Mouse (Mus musculus): ENCODE results near the gene Rps18. TPM values are rescaled to one million over a fixed set of nuclear protein-coding genes. Genes with fewer than 3 reads are reported as not detected.

Rps18 gene
- polyA plus RNA-seq, 1 experiment from 2014 or later = 1,499 TPM

DNA sequence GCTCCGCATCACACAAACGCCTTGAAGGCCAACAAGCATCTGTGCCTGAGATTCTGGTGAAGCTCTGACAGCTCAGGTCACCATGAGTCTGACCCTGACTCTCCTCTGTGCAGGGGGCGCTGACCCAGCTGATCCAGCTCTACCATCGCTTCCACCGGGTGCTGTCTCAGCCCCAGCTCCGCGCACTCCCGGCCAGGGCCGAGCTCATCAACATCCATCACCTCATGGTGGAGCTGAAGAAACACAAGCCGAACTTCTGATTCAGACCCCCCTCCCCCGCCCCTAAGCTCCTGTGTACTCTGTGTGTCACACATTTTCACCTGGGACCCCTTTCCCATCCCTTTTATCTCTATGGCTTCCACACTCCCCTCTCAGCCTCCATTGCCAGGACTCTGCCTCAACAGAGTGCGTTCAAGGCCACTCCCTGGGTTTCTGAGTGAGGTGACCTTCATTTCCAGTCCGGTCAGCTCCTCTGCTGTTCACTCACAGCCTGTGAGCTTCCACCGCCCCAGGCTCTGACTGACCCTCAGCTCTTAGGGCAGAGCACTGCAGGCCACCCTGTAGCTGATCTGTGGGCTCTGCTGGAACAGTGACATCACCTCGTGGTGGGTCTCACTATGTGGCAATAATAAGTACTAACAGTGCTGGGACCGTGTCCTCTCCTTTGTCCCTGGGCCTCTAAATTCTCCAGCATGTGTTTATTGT is 10.2 kb upstream of the Rps18 start:
- ATAC-seq (ENCODE audit: low read depth) = no peak
- 0 out of 2 replicates have a peak, but pooled peaks cover 3% of the 10 kb centered on the region for H3K4me1 ChIP-seq (replicated peaks)
- WGBS (ENCODE audit: insufficient replicate concordance) = 83% methylated on average over 16 of the region's 16 CpGs
- no peak overlapping the region for H3K4me2 ChIP-seq
- H3K27ac ChIP-seq = no peak overlapping the region
- no peak for DNase-seq
- H3K4me3 ChIP-seq (replicated peaks) = no peak overlapping the region
- no peaks in the 10 kb centered on the region for H3K27me3 ChIP-seq
- no peak overlapping the region for H3K9ac ChIP-seq
- H3K36me3 ChIP-seq = peaks cover 53% of the 10 kb centered on the region
- H3K9me3 ChIP-seq (replicated peaks) = no peaks in the 10 kb centered on the region

DNA sequence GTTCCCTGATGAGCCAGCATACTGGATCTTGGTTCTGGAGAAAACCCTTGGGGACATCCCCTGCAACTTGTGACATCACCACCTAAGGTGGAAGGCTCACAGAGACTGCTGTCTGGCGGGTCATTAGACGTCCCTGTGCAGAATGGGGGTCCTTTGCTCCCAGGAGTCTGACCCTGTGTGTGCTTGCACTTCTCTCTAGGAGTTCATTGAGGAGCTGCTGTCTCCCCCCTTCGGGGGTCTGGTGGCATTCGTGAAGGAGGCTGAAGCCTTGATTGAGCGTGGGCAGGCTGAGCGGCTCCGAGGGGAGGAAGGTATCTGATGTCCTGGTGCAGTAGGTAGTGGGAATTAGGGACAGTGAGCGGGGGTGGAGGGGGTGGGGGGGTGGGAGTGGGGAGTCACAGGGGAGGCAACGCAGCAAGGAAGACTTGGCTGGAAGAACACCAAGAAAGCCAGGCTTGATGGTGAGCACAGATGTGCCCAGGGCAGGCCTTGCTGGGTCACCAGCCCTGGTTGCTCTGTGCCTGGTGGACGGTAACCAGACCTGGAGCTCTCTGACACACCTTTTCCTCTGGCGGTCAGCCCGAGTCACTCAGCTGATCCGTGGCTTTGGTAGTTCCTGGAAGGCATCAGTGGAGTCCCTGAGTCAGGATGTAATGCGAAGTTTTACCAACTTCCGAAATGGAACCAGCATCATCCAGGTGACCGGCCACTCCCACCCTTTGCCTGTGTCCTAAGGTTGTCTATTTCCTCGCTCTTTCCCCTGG is 9.5 kb upstream of the Rps18 start:
- DNase-seq (no peak), ATAC-seq (ENCODE audit: low read depth) (no peak)
- Histone ChIP-seq H3K36me3 (peaks cover 60% of the 10 kb centered on the region), H3K9me3 (replicated peaks) (no peaks in the 10 kb centered on the region), H3K27me3 (no peaks in the 10 kb centered on the region), H3K27ac (no peak overlapping the region), H3K4me2 (no peak overlapping the region), H3K4me3 (replicated peaks) (no peak overlapping the region), H3K9ac (no peak overlapping the region), H3K4me1 (replicated peaks) (0 out of 2 replicates have a peak, but pooled peaks cover 3% of the 10 kb centered on the region)
- WGBS (ENCODE audit: insufficient replicate concordance) = 84% methylated on average over 17 of the region's 17 CpGs

DNA sequence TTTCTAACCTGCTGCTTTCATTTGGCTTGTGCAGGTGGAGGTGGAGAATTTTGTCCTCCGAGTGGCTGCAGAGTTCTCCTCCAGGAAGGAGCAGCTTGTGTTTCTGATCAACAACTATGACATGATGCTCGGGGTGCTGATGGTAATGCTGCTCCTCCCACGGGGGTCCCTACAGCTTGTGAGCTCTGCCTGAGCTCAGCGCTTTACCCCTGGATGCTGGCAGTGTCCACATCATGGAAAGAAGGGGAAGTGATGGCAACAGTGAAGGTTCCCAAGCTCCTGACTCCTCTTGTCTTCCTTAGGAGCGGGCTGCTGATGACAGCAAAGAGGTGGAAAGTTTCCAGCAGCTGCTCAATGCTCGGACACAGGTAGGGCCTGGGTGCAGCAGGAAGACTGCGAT is 7.1 kb upstream of the Rps18 start:
- ATAC-seq (ENCODE audit: low read depth) (no peak), DNase-seq (no peak)
- Histone ChIP-seq H3K9me3 (replicated peaks) (no peaks in the 10 kb centered on the region), H3K9ac (no peak overlapping the region), H3K4me1 (replicated peaks) (peaks cover 2% of the 10 kb centered on the region; the same call in 1 of the 2 replicates), H3K4me2 (no peak overlapping the region), H3K4me3 (replicated peaks) (no peak overlapping the region), H3K27me3 (no peaks in the 10 kb centered on the region), H3K27ac (no peak overlapping the region), H3K36me3 (peaks cover 84% of the 10 kb centered on the region)
- WGBS (ENCODE audit: insufficient replicate concordance) = 78% methylated on average over 7 of the region's 7 CpGs

DNA sequence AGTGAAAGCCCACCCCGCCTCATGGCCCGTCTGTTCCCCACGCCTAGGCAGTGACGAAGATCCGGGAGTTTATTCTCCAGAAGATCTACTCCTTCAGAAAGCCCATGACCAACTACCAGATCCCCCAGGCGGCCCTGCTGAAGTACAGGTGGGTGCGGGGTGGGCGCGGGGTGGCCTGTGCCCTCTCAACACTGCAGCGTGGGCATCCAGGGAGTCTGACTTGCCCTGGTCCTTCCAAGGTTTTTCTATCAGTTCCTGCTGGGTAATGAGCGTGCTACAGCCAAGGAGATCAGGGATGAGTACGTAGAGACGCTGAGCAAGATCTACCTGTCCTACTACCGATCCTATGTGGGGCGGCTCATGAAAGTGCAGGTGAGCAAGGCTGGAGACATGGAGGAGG is 4.1 kb upstream of the Rps18 start:
- Histone ChIP-seq H3K27ac (no peak overlapping the region), H3K4me1 (replicated peaks) (peaks cover 18% of the 10 kb centered on the region), H3K9me3 (replicated peaks) (no peaks in the 10 kb centered on the region), H3K27me3 (no peaks in the 10 kb centered on the region), H3K4me2 (no peak overlapping the region), H3K4me3 (replicated peaks) (no peak overlapping the region), H3K9ac (no peak overlapping the region), H3K36me3 (peaks cover 68% of the 10 kb centered on the region)
- DNase-seq = no peak
- WGBS (ENCODE audit: insufficient replicate concordance) = 78% methylated on average over 15 of the region's 15 CpGs
- no peak for ATAC-seq (ENCODE audit: low read depth)

DNA sequence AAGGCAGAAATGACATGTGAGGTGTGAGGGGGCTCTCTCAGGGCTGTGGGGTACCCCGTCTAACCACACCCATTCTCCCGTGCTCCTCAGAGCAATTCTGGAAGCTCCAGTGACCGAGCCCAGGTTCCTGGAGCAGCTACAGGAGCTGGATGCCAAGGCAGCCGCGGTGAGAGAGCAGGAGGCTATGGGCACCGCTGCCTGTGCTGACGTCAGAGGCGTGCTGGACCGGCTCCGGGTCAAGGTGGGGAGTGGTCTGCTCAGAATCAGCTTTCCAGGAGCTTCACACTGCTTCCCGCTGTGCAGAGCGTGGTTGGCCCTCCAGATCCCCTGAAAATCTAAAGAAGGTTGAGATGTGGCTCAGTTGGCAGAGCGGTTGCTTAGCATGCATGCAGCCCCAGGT is 3.3 kb upstream of the Rps18 start:
- Histone ChIP-seq H3K9me3 (replicated peaks) (no peaks in the 10 kb centered on the region), H3K4me3 (replicated peaks) (no peak overlapping the region), H3K27ac (no peak overlapping the region), H3K4me2 (no peak overlapping the region), H3K36me3 (peaks cover 71% of the 10 kb centered on the region), H3K4me1 (replicated peaks) (peaks cover 25% of the 10 kb centered on the region), H3K9ac (no peak overlapping the region), H3K27me3 (no peaks in the 10 kb centered on the region)
- ATAC-seq (ENCODE audit: low read depth) = no peak
- DNase-seq = no peak
- 90% methylated on average over 13 of the region's 13 CpGs for WGBS (ENCODE audit: insufficient replicate concordance)

DNA sequence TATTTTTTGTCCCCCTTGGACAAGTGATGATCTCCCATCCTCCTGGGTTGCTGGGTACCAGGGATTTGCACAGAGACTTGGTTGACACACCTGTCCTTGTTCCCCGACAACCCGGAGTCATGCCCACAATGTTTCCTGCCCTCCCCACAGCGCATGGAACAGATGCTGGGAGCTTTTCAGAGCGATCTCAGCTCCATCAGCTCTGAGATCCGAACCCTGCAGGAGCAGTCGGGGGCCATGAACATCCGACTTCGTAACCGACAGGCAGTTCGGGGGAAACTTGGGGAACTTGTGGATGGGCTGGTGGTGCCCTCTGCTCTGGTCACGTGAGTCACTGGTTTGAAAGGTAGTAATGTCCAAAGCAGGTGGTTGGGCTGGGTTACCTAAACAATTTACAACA is 2.6 kb upstream of the Rps18 start:
- no peak for ATAC-seq (ENCODE audit: low read depth)
- H3K9ac ChIP-seq = no peak overlapping the region
- no peak overlapping the region for H3K27ac ChIP-seq
- no peak overlapping the region for H3K4me2 ChIP-seq
- no peak overlapping the region for H3K4me3 ChIP-seq (replicated peaks)
- no peaks in the 10 kb centered on the region for H3K27me3 ChIP-seq
- H3K9me3 ChIP-seq (replicated peaks) = no peaks in the 10 kb centered on the region
- 93% methylated on average over 11 of the region's 11 CpGs for WGBS (ENCODE audit: insufficient replicate concordance)
- peaks cover 71% of the 10 kb centered on the region for H3K36me3 ChIP-seq
- no peak for DNase-seq
- H3K4me1 ChIP-seq (replicated peaks) = peaks cover 32% of the 10 kb centered on the region

DNA sequence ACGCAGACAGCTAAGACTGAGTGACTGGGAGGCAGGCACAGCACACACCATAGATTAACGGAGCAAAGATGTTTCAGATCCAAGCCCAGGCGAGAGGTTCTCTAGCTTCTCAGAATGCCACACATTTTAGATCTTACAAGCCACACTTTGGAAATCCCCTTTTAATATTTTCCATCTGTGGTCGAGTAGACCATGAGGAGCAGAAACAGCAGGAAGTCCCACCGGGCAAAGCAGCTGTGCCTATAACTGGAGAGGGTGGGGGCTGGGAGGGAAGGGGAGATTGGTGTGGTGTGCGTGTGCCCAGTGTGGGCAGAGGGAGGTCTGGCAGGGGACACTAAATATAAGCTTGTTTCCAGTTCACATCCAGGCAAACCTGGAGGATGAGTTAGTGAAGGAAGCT is 1.7 kb upstream of the Rps18 start:
- DNase-seq (no peak), ATAC-seq (ENCODE audit: low read depth) (no peak)
- Histone ChIP-seq H3K4me1 (replicated peaks) (peaks cover 42% of the 10 kb centered on the region), H3K27ac (no peak overlapping the region), H3K9me3 (replicated peaks) (no peaks in the 10 kb centered on the region), H3K9ac (no peak overlapping the region), H3K36me3 (peaks cover 71% of the 10 kb centered on the region), H3K4me2 (peak overlapping the region; percentile 86), H3K4me3 (replicated peaks) (0 out of 2 replicates have a peak overlapping the region, but pooled peaks have one; percentile 2), H3K27me3 (no peaks in the 10 kb centered on the region)
- 77% methylated on average over 6 of the region's 6 CpGs for WGBS (ENCODE audit: insufficient replicate concordance)

DNA sequence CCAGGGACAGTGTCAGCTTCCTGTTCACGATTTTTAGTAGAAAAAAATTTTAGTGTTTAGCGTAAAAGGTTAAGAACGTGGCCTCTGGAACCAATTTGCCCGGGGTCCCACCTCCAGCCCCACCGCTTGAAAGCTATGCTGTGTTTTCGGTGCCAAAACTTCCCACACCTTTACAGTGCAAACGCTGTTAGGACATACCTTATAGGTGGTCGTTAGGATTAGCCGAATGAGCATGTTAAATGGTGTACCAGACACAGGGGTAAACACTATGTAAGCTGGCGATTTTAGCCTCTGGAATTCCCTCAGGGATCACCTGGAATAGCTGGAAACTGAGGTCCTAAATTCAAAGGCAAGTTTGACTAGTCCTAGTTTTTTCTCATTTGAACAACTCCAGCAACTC is 535 bp upstream of the Rps18 start:
- H3K9me3 ChIP-seq (replicated peaks) = no peaks in the 10 kb centered on the region
- 3% methylated on average over 10 of the region's 10 CpGs for WGBS (ENCODE audit: insufficient replicate concordance)
- peak overlapping the region; percentile 97 for H3K4me3 ChIP-seq (replicated peaks)
- peak overlapping the region; percentile 92 for H3K27ac ChIP-seq
- H3K4me1 ChIP-seq (replicated peaks) = peaks cover 53% of the 10 kb centered on the region
- ATAC-seq (ENCODE audit: low read depth) (no peak), DNase-seq (no peak)
- peak overlapping the region; percentile 90 for H3K9ac ChIP-seq
- H3K36me3 ChIP-seq = peaks cover 69% of the 10 kb centered on the region
- H3K4me2 ChIP-seq = peak overlapping the region; percentile 86
- no peaks in the 10 kb centered on the region for H3K27me3 ChIP-seq

DNA sequence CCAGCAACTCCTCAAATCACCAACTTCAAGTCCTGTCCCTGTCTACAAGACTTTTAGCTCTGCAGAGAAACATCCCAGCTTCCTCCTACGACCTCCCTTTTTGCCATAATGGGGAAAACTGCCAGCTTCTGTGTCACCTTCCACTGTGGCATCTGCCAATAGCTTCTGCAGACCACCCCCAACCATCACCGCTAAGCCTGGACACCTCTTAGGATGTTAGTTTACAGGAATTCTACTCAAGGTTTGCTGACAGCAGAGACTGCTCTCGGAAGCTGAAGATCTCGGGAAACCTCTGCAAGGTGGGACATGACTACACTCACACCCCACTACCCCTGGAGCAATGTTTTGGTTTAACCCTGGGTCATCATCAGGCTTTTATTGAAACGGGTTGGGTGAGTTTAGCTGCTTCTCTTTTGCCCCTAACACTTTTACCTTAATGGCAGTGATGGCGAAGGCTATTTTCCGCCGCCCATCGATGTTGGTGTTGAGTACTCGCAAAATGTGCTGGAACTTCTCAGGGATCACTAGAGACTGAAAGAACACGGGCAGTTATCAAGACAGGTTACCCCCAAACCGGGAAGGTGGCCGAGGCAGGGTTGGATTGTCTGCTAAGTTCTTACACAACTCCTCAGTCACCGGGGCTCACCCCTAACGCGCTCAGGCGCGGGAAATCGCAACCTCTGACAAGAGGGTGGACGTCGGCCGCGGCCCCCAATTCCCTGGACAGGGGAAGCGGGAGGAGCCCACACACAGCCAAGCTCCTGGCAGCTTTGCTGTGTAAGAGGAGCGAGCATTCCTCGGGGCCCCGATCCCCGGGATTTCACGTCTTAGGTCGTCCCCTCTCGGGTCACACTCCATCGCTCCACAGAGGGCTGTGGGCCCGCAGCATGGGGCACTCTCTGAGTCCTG is 901 bp downstream of the Rps18 start:
- Histone ChIP-seq H3K4me1 (replicated peaks) (peaks cover 68% of the 10 kb centered on the region), H3K9me3 (replicated peaks) (no peaks in the 10 kb centered on the region), H3K27me3 (no peaks in the 10 kb centered on the region), H3K36me3 (peaks cover 63% of the 10 kb centered on the region), H3K4me3 (replicated peaks) (peak overlapping the region; percentile 97), H3K9ac (peak overlapping the region; percentile 97), H3K4me2 (peak overlapping the region; percentile 96), H3K27ac (peak overlapping the region; percentile 92)
- DNase-seq (no peak), ATAC-seq (ENCODE audit: low read depth) (no peak)
- WGBS (ENCODE audit: insufficient replicate concordance) = under 1% methylated on average over 33 of the region's 33 CpGs

DNA sequence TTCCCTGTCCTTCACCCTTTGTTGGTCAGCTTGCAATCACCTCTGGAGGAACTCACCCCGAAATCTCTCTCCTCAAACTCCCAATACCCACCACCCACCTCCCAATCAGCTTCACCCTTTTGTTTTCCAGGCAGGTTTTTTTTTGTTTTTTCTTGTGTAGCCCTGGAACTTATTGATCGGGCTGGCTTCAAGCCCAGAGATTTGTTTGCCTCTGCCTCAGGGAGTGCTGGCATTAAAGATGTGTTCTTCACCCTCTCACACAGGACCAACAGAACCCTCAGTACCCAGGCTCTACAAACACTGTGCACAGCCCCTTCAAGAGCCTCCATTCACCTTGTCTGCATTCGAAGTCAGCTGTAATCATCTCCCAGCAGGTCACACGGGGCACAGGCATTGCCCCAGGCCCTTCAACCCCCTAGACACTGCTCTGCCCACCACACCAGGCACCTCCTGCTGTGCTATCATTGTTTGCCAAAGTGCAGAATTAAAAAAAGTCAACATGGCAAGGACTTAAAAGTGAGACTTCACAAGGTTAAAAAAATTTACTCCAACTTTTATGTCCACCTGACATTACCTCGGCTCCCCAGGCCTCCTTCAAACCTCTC is 1.7 kb downstream of the Rps18 start:
- Histone ChIP-seq H3K4me3 (replicated peaks) (peak overlapping the region; percentile 97), H3K9me3 (replicated peaks) (no peaks in the 10 kb centered on the region), H3K36me3 (peaks cover 63% of the 10 kb centered on the region), H3K4me1 (replicated peaks) (peaks cover 74% of the 10 kb centered on the region), H3K4me2 (peak overlapping the region; percentile 96), H3K27ac (peak overlapping the region; percentile 92), H3K9ac (peak overlapping the region; percentile 97), H3K27me3 (no peaks in the 10 kb centered on the region)
- 16% methylated on average over 5 of the region's 5 CpGs for WGBS (ENCODE audit: insufficient replicate concordance)
- no peak for ATAC-seq (ENCODE audit: low read depth)
- no peak for DNase-seq

DNA sequence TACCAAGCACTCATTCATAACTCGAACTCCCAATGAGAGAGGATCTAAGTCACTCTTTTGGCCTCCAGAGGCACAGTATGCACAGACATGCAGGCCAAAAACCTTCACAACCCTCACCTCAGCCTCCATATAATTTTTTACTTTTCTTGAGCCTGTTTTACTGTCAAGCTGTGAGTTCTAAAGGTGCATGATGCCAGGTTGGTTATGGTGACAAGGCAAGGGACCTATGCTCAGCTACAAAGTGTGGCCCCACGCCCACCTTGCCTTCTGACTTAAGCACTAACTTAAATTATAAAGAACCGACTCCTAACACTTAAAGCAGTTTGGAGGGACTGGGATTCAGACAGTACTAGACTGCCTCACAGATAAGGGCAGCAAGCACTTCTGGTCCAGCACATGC is 2.5 kb downstream of the Rps18 start:
- ATAC-seq (ENCODE audit: low read depth) = no peak
- H3K36me3 ChIP-seq = peaks cover 63% of the 10 kb centered on the region
- H3K27me3 ChIP-seq = no peaks in the 10 kb centered on the region
- no peak for DNase-seq
- peak overlapping the region; percentile 92 for H3K27ac ChIP-seq
- peaks cover 82% of the 10 kb centered on the region for H3K4me1 ChIP-seq (replicated peaks)
- H3K4me2 ChIP-seq = peak overlapping the region; percentile 96
- H3K4me3 ChIP-seq (replicated peaks) = peak overlapping the region; percentile 97
- 53% methylated on average over 3 of the region's 3 CpGs for WGBS (ENCODE audit: insufficient replicate concordance)
- peak overlapping the region; percentile 97 for H3K9ac ChIP-seq
- no peaks in the 10 kb centered on the region for H3K9me3 ChIP-seq (replicated peaks)
